Mouse (Mus musculus) MEL (cell line): ENCODE results near the gene Epo. TPM values are rescaled to one million over a fixed set of nuclear protein-coding genes. Genes with fewer than 3 reads are reported as not detected.

Source experiments
- DNase-seq: peaks from one replicate; pipeline ENCODE4 v3.0.0; 2011; ENCODE audit warnings: low read depth, low spot score
- H3K27ac ChIP-seq: 2 replicates; pipeline ENCODE4 v1.5.1; 2012; ENCODE audit warnings: low read depth, mild to moderate bottlenecking, control low read depth, low read length, moderate library complexity; ENCODE audit not compliant: control insufficient read depth
- H3K27me3 ChIP-seq, 2 experiments: fragments of 150-350 bp in 1 of 2; sonication (generic) in 1 of 2; 2 replicates each; pipeline ENCODE4 v1.6.1; 2012; ENCODE audit warnings: low read length in 2 of 2, mild to moderate bottlenecking in 2 of 2, improper control_type of control experiment in 1 of 2, moderate library complexity in 1 of 2; ENCODE audit not compliant: insufficient read depth in 2 of 2, control insufficient read depth in 1 of 2
- H3K36me3 ChIP-seq, 2 experiments: 2 replicates each; pipeline ENCODE4 v1.6.1; 2012 to 2014; ENCODE audit warnings: low read length in 2 of 2, improper control_type of control experiment in 1 of 2, inconsistent platforms in 1 of 2, mild to moderate bottlenecking in 1 of 2; ENCODE audit not compliant: insufficient read depth in 2 of 2, control insufficient read depth in 1 of 2
- H3K4me1 ChIP-seq, 2 experiments: fragments of 150-350 bp in 1 of 2; sonication (generic) in 1 of 2; 2 replicates each; pipeline ENCODE4 v1.6.1; 2012; ENCODE audit warnings: low read length in 2 of 2, improper control_type of control experiment in 1 of 2, mild to moderate bottlenecking in 1 of 2; ENCODE audit not compliant: insufficient read depth in 2 of 2, control insufficient read depth in 1 of 2
- H3K4me3 ChIP-seq, 2 experiments: fragments of 150-350 bp in 1 of 2; sonication (generic) in 1 of 2; 2 replicates each; pipeline ENCODE4 v1.5.1; 2012; ENCODE audit warnings: low read depth in 2 of 2, low read length in 2 of 2, mild to moderate bottlenecking in 2 of 2, moderate library complexity in 2 of 2, control low read depth in 1 of 2, improper control_type of control experiment in 1 of 2; ENCODE audit not compliant: control insufficient read depth in 1 of 2, insufficient read depth in 1 of 2
- H3K79me2 ChIP-seq: 2 replicates; pipeline ENCODE4 v1.6.1; 2012; ENCODE audit warnings: mild to moderate bottlenecking, low read length, moderate library complexity; ENCODE audit not compliant: control insufficient read depth, poor library complexity, insufficient read depth
- H3K9ac ChIP-seq: 2 replicates; pipeline ENCODE4 v1.6.1; 2012; ENCODE audit warnings: low read depth, mild to moderate bottlenecking, control low read depth, low read length, moderate library complexity; ENCODE audit not compliant: control insufficient read depth, poor library complexity, severe bottlenecking
- H3K9me3 ChIP-seq: fragments of 150-350 bp; sonication (generic); replicated peaks from 2 replicates; pipeline ENCODE4 v1.6.1; 2012; ENCODE audit warnings: mild to moderate bottlenecking, low read length, improper control_type of control experiment, moderate library complexity; ENCODE audit not compliant: insufficient read depth
- BHLHE40 ChIP-seq: IDR thresholded peaks from 2 replicates; pipeline ENCODE4 v1.6.1; 2012; ENCODE audit warnings: low read depth, mild to moderate bottlenecking, inconsistent platforms, low read length, improper control_type of control experiment, borderline replicate concordance
- CHD1 ChIP-seq: IDR thresholded peaks from 2 replicates; pipeline ENCODE4 v1.6.1; 2012; ENCODE audit warnings: low read depth, mild to moderate bottlenecking, inconsistent platforms, low read length, improper control_type of control experiment
- CTCF ChIP-seq, 3 experiments: IDR thresholded peaks in 2 of 3; conservative IDR thresholded peaks in 1 of 3; 2 replicates each; pipeline ENCODE4 v1.5.1; 2011 to 2012; ENCODE audit warnings: low read length in 3 of 3, low read depth in 2 of 3, mild to moderate bottlenecking in 2 of 3, improper control_type of control experiment in 1 of 3, inconsistent platforms in 1 of 3, mixed read lengths in 1 of 3, moderate library complexity in 1 of 3; ENCODE audit not compliant: control insufficient read depth in 1 of 3, insufficient read depth in 1 of 3, poor library complexity in 1 of 3, severe bottlenecking in 1 of 3
- ELF1 ChIP-seq: IDR thresholded peaks from 2 replicates; pipeline ENCODE4 v1.6.1; 2014; ENCODE audit warnings: low read depth, mild to moderate bottlenecking, inconsistent platforms, low read length, improper control_type of control experiment, moderate library complexity
- EP300 ChIP-seq, 2 experiments: IDR thresholded peaks; 2 replicates each; pipeline ENCODE4 v1.6.1; 2011; ENCODE audit warnings: improper control_type of control experiment in 2 of 2, low read length in 2 of 2, low read depth in 1 of 2, mild to moderate bottlenecking in 1 of 2
- GABPA ChIP-seq: IDR thresholded peaks from 2 replicates; pipeline ENCODE4 v1.6.1; 2012; ENCODE audit warnings: low read depth, mild to moderate bottlenecking, inconsistent platforms, low read length, improper control_type of control experiment, moderate library complexity
- GATA1 ChIP-seq: IDR thresholded peaks from 2 replicates; pipeline ENCODE4 v1.6.1; 2011; ENCODE audit warnings: low read depth, low read length, improper control_type of control experiment
- HCFC1 ChIP-seq: IDR thresholded peaks from 2 replicates; pipeline ENCODE4 v1.6.1; 2012; ENCODE audit warnings: low read depth, mild to moderate bottlenecking, inconsistent platforms, low read length, improper control_type of control experiment, moderate library complexity
- JUND ChIP-seq: IDR thresholded peaks from 2 replicates; pipeline ENCODE4 v1.6.1; 2011; ENCODE audit warnings: low read depth, mild to moderate bottlenecking, improper control_type of control experiment, low read length
- MAFK ChIP-seq: IDR thresholded peaks from 2 replicates; pipeline ENCODE4 v1.6.1; 2011; ENCODE audit warnings: low read depth, mild to moderate bottlenecking, low read length, improper control_type of control experiment, borderline replicate concordance
- MAX ChIP-seq: IDR thresholded peaks from 2 replicates; pipeline ENCODE4 v1.6.1; 2011; ENCODE audit warnings: low read length, improper control_type of control experiment
- MAZ ChIP-seq: IDR thresholded peaks from 2 replicates; pipeline ENCODE4 v1.6.1; 2012; ENCODE audit warnings: low read depth, mild to moderate bottlenecking, inconsistent platforms, low read length, improper control_type of control experiment
- MYB ChIP-seq: IDR thresholded peaks from 2 replicates; pipeline ENCODE4 v1.6.1; 2011; ENCODE audit warnings: mild to moderate bottlenecking, low read depth, low read length, improper control_type of control experiment
- NELFE ChIP-seq: IDR thresholded peaks from 2 replicates; pipeline ENCODE4 v1.6.1; 2011; ENCODE audit warnings: low read depth, low read length, improper control_type of control experiment
- POLR2A ChIP-seq, 2 experiments: IDR thresholded peaks; 2 replicates each; pipeline ENCODE4 v1.6.1; 2011 to 2012; ENCODE audit warnings: low read length in 2 of 2, mild to moderate bottlenecking in 2 of 2, control low read depth in 1 of 2, improper control_type of control experiment in 1 of 2, low read depth in 1 of 2, moderate library complexity in 1 of 2; ENCODE audit not compliant: control insufficient read depth in 1 of 2, insufficient read depth in 1 of 2, poor library complexity in 1 of 2
- POLR2AphosphoS2 ChIP-seq: IDR thresholded peaks from 2 replicates; pipeline ENCODE4 v1.6.1; 2011; ENCODE audit warnings: low read length, improper control_type of control experiment
- POLR2AphosphoS5 ChIP-seq: IDR thresholded peaks from 2 replicates; pipeline ENCODE4 v1.6.1; 2012; ENCODE audit warnings: low read depth, borderline replicate concordance, mild to moderate bottlenecking, inconsistent platforms, low read length, moderate library complexity, mixed read lengths
- RAD21 ChIP-seq: IDR thresholded peaks from 2 replicates; pipeline ENCODE4 v1.6.1; 2011; ENCODE audit warnings: mild to moderate bottlenecking, low read depth, low read length, improper control_type of control experiment
- RCOR1 ChIP-seq: IDR thresholded peaks from 2 replicates; pipeline ENCODE4 v1.6.1; 2012; ENCODE audit warnings: low read depth, mild to moderate bottlenecking, inconsistent platforms, low read length, improper control_type of control experiment
- SIN3A ChIP-seq: IDR thresholded peaks from 2 replicates; pipeline ENCODE4 v1.6.1; 2012; ENCODE audit warnings: low read length, improper control_type of control experiment, inconsistent platforms
- USF1 ChIP-seq: IDR thresholded peaks from 2 replicates; pipeline ENCODE4 v1.6.1; 2014; ENCODE audit warnings: low read depth, mild to moderate bottlenecking, inconsistent platforms, low read length, improper control_type of control experiment, moderate library complexity
- ZKSCAN1 ChIP-seq: IDR thresholded peaks from 2 replicates; pipeline ENCODE4 v1.6.1; 2012; ENCODE audit warnings: low read depth, mild to moderate bottlenecking, inconsistent platforms, low read length, improper control_type of control experiment, moderate library complexity
- ZMIZ1 ChIP-seq: IDR thresholded peaks from 2 replicates; pipeline ENCODE4 v1.6.1; 2012; ENCODE audit warnings: low read depth, mild to moderate bottlenecking, inconsistent platforms, low read length, improper control_type of control experiment, moderate library complexity
- polyA plus RNA-seq, 2 experiments: library from polyadenylated mRNA; stranded (reverse) in 1 of 2; unstranded in 1 of 2; fragments of >175 nt in 1 of 2; fragments of >200 nt in 1 of 2; gene quantifications; 2 replicates each; pipeline versions ENCODE4 v1.2.1 to v1.2.4; 2012; ENCODE audit warnings: low replicate concordance in 2 of 2, low read depth in 1 of 2; ENCODE audit not compliant: insufficient read length in 2 of 2, insufficient read depth in 1 of 2, missing spikeins in 1 of 2
- total RNA-seq: library from RNA; depleted of rRNA; stranded (reverse); fragments of 300-350 nt; gene quantifications from 2 replicates; pipeline ENCODE4 v1.2.3, GENCODE M21; 2012

The Epo gene
- total and polyA plus RNA-seq, 3 experiments = not detected

GRCm38 (mm10) chr5:137524671-137525070 lies 8.4 kb downstream of the Epo start:
- Histone ChIP-seq H3K79me2 (no peaks in the 10 kb centered on the region), H3K36me3 (peaks cover 0 to 6% of the 10 kb centered on the region in 2 experiments; a peak in 3 of 4 replicates), H3K4me1 (no peaks in the 10 kb centered on the region), H3K9ac (no peak overlapping the region), H3K4me3 (no peak overlapping the region), H3K27me3 (no peaks in the 10 kb centered on the region), H3K27ac (no peak overlapping the region), H3K9me3 (no peaks in the 10 kb centered on the region)
- TF ChIP-seq ZMIZ1 (no peak), SIN3A (no peak), GABPA (no peak), MAX (no peak), CTCF (IDR thresholded peaks at IDR 0.05 in 2 of 3, conservative IDR thresholded peaks at IDR 0.05 in 1 of 3; ENCODE audit: control insufficient read depth in 1 of 3, insufficient read depth in 1 of 3, low read depth in 2 of 3, low read length in 3 of 3, poor library complexity in 1 of 3, severe bottlenecking in 1 of 3) (no peak), POLR2AphosphoS2 (no peak), POLR2AphosphoS5 (no peak), JUND (no peak), NELFE (no peak), USF1 (no peak), ELF1 (no peak), ZKSCAN1 (no peak), BHLHE40 (no peak), RAD21 (no peak)
- DNase-seq = no peak

GRCm38 (mm10) chr5:137524251-137524515 lies 8.9 kb downstream of the Epo start:
- no peak overlapping the region for H3K4me3 ChIP-seq

More at GRCm38 (mm10) chr5:137524251-137524515, 8.9 kb downstream of the Epo start:
- Histone ChIP-seq H3K36me3 (peaks cover 0 to 6% of the 10 kb centered on the region in 2 experiments; a peak in 3 of 4 replicates), H3K27ac (no peak overlapping the region), H3K79me2 (no peaks in the 10 kb centered on the region), H3K4me1 (no peaks in the 10 kb centered on the region), H3K9ac (no peak overlapping the region), H3K9me3 (no peaks in the 10 kb centered on the region), H3K27me3 (no peaks in the 10 kb centered on the region)
- TF ChIP-seq MAZ (no peak), CHD1 (no peak), RAD21 (no peak), HCFC1 (no peak), MYB (no peak), ZMIZ1 (no peak), GABPA (no peak), GATA1 (no peak), RCOR1 (no peak), MAFK (no peak), EP300 (IDR thresholded peaks at IDR 0.05; ENCODE audit: low read depth in 1 of 2, low read length in 2 of 2) (no peak), POLR2AphosphoS2 (no peak), BHLHE40 (no peak), ELF1 (no peak), POLR2A (IDR thresholded peaks at IDR 0.05; ENCODE audit: control insufficient read depth in 1 of 2, insufficient read depth in 1 of 2, low read depth in 1 of 2, low read length in 2 of 2, poor library complexity in 1 of 2) (no peak)
- DNase-seq = no peak
